Mouse (Mus musculus): ENCODE measurements at regions not wholly inside any gene's neighbourhood (a gene's known extent, or its start where the extent isn't known, plus 50 kb on each side); places are given as distances from the start of the nearest gene placed in this dataset.

GRCm38 (mm10) chr17:9764041-9764606 lies 94.6 kb upstream of the Pabpc6 start:
- in situ Hi-C loops (cut with MboI, MseI) = no loop called here

DNA sequence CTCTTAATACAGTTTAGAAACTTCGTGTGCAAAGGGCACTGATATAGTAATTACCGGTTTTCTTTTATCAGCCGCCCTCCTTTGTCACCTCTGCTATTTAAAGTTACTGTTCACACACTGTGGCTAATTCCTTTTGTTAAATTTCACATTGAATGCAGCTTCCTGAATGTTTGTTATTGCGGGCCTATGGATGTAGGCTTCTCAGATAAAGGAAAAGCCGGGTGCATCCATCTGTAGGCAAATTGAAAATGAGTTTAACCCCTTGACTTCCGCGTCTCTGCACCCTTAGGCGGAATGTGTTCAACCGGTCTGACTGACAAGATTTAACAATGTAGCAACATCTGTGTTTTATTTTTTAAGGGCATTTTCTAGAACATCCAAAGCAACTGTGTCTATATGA lies 93.6 kb upstream of the Pabpc6 start:
- in situ Hi-C loops (cut with MboI, MseI) = no loop called here

- in situ Hi-C loops (cut with MboI, MseI) = no loop called here
These were observed 92.9 kb upstream of the Pabpc6 start for GRCm38 (mm10) chr17:9762436-9762835.

DNA sequence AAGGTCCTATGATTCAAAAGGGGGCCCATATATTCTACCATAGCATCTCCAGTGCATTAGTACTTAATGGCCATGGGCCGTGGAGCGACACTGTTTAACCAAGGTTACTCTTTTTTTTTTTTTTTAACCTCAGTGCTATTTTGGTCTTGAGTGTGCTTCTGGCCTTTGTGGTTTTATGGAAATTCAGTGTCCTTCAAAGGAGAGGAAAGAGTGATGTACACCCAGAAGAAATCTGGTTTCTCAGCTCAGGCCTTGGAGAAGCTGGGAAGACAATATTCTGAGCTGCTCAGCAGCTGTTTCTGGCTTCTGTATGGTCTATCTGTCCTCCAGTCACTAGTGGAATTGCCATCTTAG lies 91.2 kb upstream of the Pabpc6 start:
- in situ Hi-C loops (cut with MboI, MseI) = no loop called here

DNA sequence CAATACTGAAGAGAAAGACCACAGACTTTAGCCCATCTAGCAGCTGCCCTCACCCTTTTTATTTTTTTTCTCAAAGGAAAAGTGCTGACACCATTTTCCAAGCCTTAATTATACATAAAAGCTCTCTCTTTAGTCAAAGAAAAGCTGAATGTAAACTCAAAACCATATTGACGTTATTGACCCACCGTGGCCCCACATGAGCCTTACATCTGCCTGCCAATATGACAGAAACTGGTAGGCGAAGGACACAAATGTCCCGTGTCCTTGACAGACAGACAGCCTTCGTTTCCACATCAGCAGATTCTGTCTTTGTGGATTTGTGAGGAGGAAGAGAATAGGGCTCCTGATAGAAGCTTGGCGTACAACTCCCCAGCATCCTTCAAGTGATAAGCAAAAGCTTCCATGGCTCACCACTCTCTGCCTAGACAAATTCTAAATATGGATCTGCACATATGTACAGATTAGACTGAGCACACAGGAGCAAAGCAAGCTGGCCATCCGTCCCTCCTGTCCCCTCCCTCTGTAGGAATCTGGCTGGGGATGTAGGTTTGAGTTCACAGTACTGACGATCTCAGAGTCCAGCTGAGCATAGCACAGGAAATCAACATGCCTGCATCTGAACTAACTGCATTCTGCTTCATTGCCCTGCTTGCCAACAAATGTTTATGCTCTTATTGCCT lies 90.6 kb upstream of the Pabpc6 start:
- in situ Hi-C loops (cut with MboI, MseI) = no loop called here

DNA sequence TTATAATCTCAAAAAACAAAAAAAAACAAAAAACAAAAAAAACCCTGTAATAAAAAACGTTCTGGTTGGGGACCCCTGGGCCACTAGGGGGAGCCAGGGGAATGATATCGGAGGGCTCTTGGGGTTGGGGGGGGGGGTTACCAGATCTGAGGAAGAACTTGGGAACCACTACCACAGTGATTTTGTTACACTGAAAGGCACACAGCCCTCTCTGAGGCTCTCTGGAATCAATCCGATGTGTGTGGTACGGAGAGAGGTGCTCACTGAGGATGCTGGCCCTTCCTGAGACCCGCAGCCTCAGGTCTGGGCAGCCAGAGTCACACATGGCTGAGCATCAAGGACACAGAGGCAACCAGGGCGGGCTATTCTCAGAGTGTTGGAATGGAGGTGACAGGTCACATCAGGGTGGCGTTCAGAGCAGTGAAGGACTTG lies 89.9 kb upstream of the Pabpc6 start:
- in situ Hi-C loops (cut with MboI, MseI) = loop anchor here (10.0 kb wide), 1 partner anchor 745 kb away; no protein-coding TSS in a partner anchor

DNA sequence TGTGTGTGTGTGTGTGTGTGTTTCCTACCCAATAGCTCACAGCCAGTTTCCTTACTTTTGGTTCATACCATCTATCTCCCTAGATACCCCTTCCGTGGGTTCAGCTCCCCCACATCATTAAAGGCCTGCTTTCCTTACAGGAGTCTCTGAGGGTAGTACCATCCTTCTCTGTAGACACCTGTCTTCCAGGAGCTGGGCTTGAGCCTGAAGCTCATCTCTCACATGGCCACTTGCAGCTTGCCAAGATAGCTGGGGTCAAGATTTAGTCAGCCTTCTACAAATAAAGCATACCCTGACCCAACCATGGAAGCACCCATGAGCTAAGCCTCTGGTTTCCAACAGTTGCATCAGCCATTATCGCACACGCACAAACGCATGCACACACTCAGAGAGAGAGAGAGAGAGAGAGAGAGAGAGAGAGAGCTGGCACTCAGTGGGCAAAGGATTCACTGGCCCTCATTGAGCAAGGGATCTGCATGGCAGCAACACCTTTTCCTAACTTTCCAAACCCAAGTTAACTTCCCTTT lies 88.3 kb upstream of the Pabpc6 start:
- in situ Hi-C loops (cut with MboI, MseI) = loop anchor here (10.0 kb wide), 1 partner anchor 747 kb away; no protein-coding TSS in a partner anchor

GRCm38 (mm10) chr17:9756675-9757074 lies 87.2 kb upstream of the Pabpc6 start:
- in situ Hi-C loops (cut with MboI, MseI) = loop anchor here (10.0 kb wide), 1 partner anchor 748 kb away; no protein-coding TSS in a partner anchor

DNA sequence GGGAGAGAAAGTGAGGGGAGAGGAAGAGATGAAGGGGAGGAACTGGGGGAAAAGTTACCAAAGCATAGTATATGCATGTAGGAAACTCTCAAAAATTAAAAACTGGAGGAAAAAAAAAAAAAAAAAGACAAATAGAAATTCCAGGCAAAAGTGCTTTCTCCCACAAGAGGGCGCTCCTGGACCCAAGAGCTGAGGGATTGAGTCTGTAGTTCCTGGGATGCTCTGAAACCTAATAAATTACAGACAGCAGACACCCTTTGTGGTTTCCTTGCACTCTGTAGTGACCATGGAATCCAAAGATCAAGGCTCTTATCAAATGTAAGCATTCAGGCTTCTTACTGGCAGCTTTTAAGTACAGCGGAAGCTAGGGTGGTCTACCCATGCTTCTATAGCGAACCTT lies 86.7 kb upstream of the Pabpc6 start:
- in situ Hi-C loops (cut with MboI, MseI) = loop anchor here (10.0 kb wide), 1 partner anchor 749 kb away; no protein-coding TSS in a partner anchor

- in situ Hi-C loops (cut with MboI, MseI) = loop anchor here (10.0 kb wide), 1 partner anchor 749 kb away; no protein-coding TSS in a partner anchor
These were observed 86.1 kb upstream of the Pabpc6 start for GRCm38 (mm10) chr17:9755576-9755975.

DNA sequence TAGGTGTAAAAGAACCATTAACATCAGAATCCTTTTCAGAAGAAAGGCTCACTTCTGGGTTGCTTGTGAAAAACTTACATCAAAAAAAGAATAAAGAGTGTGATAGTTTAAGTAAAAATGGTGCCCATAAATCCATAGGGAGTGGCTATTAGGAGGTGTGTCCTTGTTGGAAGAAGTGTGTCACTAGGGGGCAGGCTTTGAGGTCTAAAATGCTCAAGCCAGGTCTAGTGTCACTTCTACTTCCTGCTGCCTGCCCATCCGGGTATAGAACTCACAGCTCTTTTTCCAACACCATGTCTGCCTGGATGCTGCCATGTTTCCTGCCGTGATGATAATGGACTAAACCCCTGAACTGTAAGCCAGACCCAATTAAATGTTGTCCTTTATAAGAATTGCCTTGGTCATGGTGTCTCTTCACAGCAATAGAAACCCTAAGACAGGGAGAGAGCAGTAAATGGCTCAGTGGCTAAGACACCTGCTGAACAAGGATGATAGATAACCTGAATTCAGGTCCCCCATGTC lies 85.4 kb upstream of the Pabpc6 start:
- in situ Hi-C loops (cut with MboI, MseI) = loop anchor here (10.0 kb wide), 1 partner anchor 750 kb away; no protein-coding TSS in a partner anchor

DNA sequence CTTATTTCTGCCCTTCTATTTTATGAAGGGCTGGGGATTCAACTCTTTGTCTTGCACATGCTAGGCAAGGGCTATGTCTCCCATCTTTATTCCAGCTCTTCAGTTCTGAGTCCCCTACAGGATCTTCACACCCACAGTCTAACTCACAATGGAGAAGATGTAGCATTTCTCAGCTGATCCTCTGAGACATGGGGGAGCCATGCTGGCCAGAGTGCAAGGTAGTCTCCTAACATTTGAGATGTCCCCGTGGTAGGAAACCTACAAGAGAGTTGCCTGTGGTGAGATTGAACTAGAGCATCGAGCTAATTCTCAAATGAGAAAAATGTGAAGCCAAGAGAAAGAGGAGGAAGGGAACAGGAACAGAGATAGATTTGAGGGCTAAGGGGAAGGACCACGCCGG lies 83.3 kb upstream of the Pabpc6 start:
- in situ Hi-C loops (cut with MboI, MseI) = loop anchor here (10.0 kb wide), 1 partner anchor 752 kb away; no protein-coding TSS in a partner anchor

- in situ Hi-C loops (cut with MboI, MseI) = loop anchor here (10.0 kb wide), 1 partner anchor 753 kb away; no protein-coding TSS in a partner anchor
These were observed 82.0 kb upstream of the Pabpc6 start for GRCm38 (mm10) chr17:9751348-9752170.

DNA sequence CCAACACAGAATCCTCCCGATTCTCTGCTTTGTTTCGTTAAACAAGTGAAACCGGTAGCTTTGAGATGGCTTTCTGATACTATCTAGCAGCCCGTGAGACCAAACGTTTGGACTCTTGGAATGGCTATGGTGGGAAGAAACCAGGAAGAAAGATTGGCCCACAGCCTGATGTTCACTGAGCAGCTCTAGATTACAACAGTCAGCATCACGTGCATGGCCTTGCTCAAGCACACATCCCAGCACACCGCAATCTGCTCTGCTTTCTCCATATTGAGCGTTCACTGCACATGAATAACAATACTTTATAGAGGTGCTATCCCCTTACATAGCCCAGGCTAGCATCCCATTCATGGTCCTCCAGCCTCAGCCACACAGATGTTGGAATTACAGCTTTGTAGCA lies 80.5 kb upstream of the Pabpc6 start:
- in situ Hi-C loops (cut with MboI, MseI) = loop anchor here (10.0 kb wide), 1 partner anchor 755 kb away; no protein-coding TSS in a partner anchor

DNA sequence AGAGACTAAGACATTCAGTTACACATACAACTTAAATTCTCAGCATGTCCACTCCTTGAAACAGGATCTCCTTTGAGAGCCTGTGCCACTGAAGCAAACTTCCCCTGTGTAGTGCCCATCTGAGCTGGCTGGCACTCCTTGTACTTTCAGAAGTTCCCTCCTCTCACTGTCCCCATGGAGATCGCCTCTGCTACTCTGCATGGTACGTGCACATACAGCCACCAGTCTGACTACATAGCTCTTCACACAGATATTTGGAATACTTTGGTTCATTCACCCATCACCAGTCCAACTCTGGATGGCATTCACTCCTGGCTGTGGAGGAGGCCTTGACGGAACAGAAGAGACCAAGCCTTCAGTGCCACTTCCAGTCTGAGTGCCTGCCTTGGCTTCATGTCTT lies 79.8 kb upstream of the Pabpc6 start:
- in situ Hi-C loops (cut with MboI, MseI) = no loop called here

DNA sequence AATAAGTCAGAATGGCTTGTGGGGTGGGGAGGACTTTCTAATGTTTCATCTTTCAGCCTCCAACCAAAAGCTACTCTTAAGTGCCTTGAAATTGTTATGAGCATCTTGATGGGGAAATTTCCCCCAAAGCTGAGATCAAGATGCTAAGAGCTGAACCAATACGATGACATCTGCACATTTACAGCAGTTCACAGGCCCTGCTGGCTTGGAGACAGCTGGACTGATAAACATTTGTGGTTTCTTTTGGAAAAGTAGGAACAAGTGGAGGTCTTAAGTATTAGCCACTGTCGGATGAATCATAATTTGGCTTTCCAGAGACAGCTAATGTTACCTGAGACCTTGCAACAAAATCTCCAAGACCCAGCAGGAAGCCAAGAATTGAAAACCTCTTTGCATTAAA lies 78.4 kb upstream of the Pabpc6 start:
- in situ Hi-C loops (cut with MboI, MseI) = no loop called here

GRCm38 (mm10) chr17:9743342-9743741 lies 73.8 kb upstream of the Pabpc6 start:
- in situ Hi-C loops (cut with MboI, MseI) = no loop called here

DNA sequence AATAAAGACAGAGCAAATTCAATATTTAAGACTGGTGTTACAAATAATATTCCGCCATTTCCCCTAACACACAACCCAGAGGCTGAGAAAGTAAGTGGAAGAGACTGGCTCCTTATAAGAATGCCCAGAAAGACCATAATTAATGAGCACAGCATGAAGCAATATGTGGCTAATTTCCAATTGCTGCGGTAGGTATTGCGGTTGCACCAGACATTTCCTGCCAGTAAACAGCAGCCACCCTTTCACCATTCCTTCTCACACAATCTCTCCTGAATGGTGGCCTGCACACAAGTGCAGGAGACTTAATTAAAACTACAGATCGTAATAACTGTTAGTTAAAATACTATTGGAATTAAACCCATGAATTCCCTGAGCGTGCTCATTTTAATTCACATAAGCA lies 71.8 kb upstream of the Pabpc6 start:
- in situ Hi-C loops (cut with MboI, MseI) = no loop called here

GRCm38 (mm10) chr17:9729020-9729419 lies 59.5 kb upstream of the Pabpc6 start:
- in situ Hi-C loops (cut with MboI, MseI) = no loop called here

- in situ Hi-C loops (cut with MboI, MseI) = no loop called here
These were observed 56.4 kb upstream of the Pabpc6 start for GRCm38 (mm10) chr17:9725704-9726469.

DNA sequence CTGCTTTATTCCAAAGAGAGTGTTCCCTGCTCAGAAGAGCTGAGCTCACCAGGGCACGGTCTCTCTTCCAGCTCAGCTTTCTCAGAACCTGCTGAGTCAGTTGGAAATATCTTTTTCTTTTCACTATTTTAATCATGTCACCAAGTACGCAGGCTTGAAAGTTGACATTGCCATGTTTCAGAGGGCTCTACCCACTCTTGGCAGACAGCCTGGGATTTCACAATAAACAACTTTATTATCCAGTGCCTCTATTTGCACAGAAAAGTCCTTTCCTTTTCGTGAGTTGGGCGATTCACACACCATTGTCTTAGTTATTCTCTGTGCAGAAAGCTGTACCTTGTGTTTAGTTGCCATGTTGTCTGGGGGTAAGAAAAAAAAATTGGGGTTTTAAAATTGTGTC lies 54.0 kb upstream of the Pabpc6 start:
- in situ Hi-C loops (cut with MboI, MseI) = no loop called here
